ENCODE assay signal across 8 mouse cellular contexts in the genomic region with DNA sequence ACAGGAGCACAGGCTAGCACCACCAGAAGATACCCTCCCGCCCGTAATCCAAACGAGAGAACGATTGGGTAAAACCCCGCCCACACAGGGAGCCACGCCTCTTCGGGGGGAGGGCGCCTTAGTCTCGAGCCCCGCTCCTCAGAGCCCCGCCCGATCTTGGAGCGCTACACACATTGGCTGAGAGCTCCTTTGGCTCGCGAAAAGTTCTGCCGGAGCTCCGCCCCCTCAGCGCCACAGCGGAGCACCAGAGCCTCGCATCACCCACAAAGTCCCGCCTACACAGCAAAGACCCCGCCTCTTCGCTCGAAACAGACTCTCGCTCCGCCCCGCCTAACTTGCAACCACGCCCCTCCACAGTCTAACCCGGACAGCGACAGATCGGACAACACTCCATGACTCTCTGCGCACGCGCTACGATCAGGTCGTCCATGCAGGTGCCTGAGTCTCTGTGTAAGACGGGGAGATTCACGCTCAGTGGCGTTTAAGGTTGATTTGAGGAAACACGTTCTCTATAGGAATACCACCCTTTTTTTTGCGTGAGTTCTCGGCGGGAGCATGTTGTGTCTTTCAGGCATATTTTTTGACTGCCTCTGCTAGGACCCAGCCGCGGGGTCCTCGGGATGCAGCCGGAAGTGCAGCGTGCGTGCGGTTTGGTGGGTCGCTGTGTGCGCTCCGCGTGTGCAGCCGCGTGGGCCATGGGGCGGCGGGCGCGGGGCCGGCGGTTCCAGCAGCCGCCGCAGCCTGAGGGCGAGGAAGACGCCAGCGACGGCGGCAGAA. TPM values are rescaled to one million over a fixed set of nuclear protein-coding genes. Genes with fewer than 3 reads are reported as not detected.
DNase-seq lines count a peak whose midpoint lies in the region; ATAC-seq lines count a peak whose summit lies in the region.

TSS of gene Srd5a1 (minus strand) at position 45 of the 777 bp plus-strand sequence.

- DNase-seq in NIH3T3 (ENCODE audit: low read depth) = peak; percentile 98
- peak; percentile 99 to 100 for DNase-seq in cerebellum, postnatal 10 days
- peak; percentile 99 to 100 for DNase-seq in frontal cortex, postnatal 10 days (ENCODE audit: low spot score in 2 of 2)
- peak; percentile 99 to 100 for DNase-seq in layer of hippocampus, postnatal 14 days (ENCODE audit: low spot score in 2 of 2)
- DNase-seq in lung, postnatal 14 days = peak; percentile 99
- peak; percentile 99 for DNase-seq in retina, adult 2 months (ENCODE audit: low read depth, low spot score)
- peak; percentile 100 for DNase-seq in thymus, postnatal 36 days

- peaks cover 26% of the 10 kb centered on the region for H3K36me3 ChIP-seq in hindbrain, embryonic 12.5 days

- peak within 1 kb of the TSS; percentile 75 for H3K9ac ChIP-seq in hindbrain, embryonic 12.5 days

- H3K27ac ChIP-seq in hindbrain, embryonic 12.5 days = peak within 1 kb of the TSS; percentile 19; the same call in 1 of the 2 replicates

- WGBS in hindbrain, embryonic 12.5 days = under 1% methylated on average over 69 of the region's 69 CpGs

- no peaks in the 10 kb centered on the region for H3K9me3 ChIP-seq in hindbrain, embryonic 12.5 days (replicated peaks)

- H3K27me3 ChIP-seq in hindbrain, embryonic 12.5 days = no peaks in the 10 kb centered on the region

- peak within 1 kb of the TSS; percentile 95 for H3K4me3 ChIP-seq in hindbrain, embryonic 12.5 days

- H3K4me1 ChIP-seq in hindbrain, embryonic 12.5 days = peaks cover 13% of the 10 kb centered on the region

- peak within 1 kb of the TSS; percentile 89 for H3K4me2 ChIP-seq in hindbrain, embryonic 12.5 days (replicated peaks)

- ATAC-seq in hindbrain, embryonic 12.5 days (ENCODE audit: low FRiP score) = peak; percentile 99

RNA-seq across cellular contexts. Expression of gene Srd5a1, which starts in this region (rescaled TPM):
- 22.0 and 26.7 TPM in 2 replicates for polyA plus RNA-seq in hindbrain, embryonic 12.5 days (2016; fragmentation: Nextera tagmentation; extraction: Ambion mirVana)
- total RNA-seq in layer of hippocampus, postnatal 14 days (2021) = 10 to 100 TPM; 17.0 to 17.3 TPM

Comparison
In these comparisons a context has a peak if more than half of its experiments do, and no peak if none do; other contexts are left out.
1. Peak in every context shown above with its lines: DNase-seq, ATAC-seq, H3K4me3 ChIP-seq and H3K27ac ChIP-seq.